Mouse (Mus musculus) frontal cortex, postnatal 10 days (tissue): ENCODE results near the gene Crb1.
"Not testable (repeated sequence)": the region's sequence is repeated elsewhere in the genome, so short reads cannot be mapped to it uniquely, and the experiment has no call there.

Experiments
- DNase-seq, 2 experiments: peaks; one replicate each; pipeline ENCODE4 v3.0.0; 2022; ENCODE audit warnings: low spot score in 2 of 2, mixed read lengths in 1 of 2

Crb1 gene

DNA sequence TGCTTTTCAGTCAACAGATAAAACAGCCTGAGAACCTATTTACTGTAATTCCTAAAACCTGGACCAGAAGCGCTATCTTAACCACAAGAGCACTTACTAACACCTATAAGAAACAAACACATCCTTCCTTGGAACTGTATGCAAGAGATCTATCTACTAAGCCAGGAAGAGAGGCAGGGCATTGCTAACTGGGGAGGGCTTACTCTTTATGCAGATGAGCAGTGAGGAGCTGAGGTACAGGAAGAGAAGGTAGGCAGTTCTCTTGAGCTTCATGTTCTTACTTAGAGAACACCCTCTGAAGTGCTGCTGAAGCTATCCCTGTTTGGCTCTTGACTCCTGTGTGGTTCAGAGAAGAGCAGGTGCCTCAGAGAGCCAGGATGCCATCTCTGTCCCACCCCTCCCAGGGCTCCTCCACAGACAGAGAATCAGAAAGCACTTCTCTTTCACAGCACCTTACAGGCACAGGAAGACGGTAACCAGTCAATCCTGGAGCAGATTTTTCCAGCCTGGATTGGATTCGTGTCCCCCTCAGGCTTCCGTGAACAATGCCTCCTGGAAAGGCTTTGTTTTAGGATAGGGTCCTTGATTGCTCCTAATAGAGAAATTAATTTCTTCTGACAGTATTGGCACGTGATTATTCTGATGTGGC is at the start of gene Crb1:
TSS of gene Crb1 (minus strand) at position 463 of the 649 bp plus-strand sequence.
- no peak for DNase-seq

DNA sequence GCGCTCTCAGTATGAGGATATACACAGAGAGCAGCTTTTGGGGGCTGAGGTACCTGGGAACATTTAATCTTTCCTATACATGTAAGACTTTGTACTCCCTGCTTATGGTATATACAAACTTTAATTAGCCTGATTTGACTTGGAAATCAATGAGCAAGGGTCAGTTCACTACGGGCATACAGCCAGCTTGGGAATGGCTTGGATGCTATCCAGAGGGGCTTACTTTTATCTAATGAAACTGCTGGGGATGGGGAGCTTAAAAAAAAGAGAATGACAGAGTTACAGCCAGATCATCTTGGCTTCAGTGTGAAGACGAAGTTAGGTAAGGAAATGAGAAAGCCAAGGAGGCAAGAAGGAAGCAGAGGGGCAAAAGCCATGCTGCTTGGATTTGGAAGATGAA is 48.1 kb upstream of the Crb1 start:
- no peak for DNase-seq

DNA sequence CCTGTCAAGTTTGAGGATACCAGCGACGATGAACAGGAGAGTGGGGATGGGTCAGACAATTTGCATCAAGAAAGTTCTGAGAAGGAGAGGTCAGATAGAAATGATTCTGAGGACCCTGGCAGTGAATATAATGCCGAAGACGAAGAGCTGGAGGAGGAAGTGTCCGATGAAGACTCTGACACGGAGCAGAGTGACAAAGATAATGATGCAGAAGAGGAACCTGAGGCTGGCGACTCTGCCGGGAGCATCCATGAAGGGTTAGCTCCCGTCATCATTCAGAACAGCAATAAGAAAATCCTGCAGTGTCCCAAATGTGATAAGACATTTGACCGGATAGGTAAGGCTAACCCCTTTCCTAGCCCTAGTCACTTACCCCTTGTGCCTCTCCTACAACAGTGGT is 47.0 kb upstream of the Crb1 start:
- no peak for DNase-seq

DNA sequence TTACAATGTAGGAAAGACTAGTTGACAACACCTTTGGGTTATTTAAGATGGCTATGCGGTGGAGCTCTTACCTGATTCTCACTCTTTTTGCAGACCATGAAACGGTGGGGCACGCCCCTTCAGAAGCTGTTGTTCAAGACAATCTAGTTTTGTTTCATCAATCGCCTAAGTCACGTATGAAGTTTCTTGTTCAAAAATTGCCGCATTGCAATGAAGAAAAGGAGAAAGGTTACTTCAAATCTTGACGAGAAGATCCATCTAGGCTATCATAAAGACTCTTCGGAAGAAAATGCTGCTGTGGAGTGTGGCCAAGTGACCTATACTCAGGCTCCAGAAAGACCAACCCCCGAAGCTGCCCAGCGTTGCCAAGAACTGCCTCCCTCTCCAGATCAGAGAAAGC is 46.0 kb upstream of the Crb1 start:
- DNase-seq, result no peak

DNA sequence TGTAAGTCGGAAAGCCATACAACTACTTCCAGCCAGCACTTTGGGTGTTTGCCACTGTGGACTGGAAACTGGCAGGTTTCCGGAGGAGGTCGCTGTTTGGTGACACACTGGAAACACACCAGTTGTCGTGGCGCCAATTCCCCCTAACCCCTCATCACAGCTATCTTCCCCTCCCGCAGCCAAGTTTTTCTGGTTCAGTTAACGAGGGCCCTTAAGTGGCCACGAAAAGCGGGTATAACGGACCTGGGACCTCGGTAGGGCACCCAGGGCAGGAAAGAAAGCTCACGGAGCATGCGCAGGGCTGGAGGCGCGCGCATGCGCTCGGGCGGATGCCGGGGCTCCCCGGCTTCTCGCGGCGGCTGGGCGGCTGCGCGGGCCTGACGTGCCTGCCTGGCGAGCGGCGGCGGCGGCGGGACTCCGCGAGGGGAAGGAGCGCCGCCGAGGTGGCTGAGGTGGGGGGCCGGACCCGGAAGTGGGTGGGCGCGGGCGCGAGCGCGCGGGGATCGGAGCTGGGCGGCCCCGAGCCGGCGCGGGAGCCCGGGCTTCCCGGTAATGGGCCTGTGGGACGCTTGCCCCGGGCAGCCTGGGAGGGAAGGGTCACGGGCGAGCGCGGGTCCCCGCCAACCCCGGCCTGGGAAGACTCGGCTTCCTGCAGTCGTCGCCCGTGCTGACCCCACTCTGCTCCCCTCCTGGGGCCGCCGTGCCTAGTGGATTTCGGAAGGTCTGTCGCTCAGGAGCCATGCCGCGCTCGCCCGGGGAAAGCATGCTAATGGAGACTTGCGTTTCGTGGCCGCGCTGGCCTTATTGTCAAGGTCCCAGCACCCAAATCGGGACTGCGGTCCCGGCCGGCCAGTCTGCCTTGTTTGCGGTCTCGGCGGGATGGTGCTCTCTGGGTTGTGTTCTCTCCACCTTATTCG is 45.2 kb upstream of the Crb1 start, which contains the start of gene Zbtb41:
TSS of gene Zbtb41 (plus strand) at position 414 of the 917 bp plus-strand sequence.
- peak; percentile 76 to 89 for DNase-seq

DNA sequence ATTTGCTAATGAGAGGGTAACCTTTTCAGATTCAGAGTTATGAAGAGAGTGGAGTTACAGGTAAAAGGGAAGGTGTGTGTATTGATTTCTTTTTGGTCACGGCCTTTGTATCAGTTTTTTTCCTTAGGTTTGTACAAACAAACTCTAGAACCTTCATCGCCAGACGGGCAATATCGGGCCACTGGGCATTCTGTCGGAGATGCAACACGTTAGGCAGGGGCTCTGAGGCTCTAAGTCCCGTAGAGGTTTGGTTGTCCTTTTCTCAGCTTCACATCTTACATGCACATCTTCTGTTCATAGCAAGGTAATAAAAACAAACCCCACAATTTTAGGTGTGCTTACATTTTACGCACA is 44.6 kb upstream of the Crb1 start:
- no peak for DNase-seq

DNA sequence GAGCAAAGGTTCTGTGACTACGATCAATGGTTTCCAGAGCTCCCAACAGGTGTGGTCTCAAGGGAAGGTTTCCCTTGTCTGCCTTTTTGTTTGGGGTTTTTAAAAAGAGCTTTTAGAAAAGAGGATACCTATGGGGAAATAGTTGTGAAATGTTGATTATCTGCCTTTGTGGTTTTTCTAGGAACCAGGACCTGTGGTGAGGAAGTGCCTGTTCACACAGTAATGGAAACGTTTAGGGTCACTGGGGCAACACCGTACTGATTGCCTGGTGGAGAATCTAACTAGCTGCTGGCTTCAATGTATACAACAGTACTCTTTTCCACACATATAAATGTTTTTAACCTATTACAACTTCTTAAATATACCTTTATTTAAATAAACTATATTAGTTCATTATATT is 36.6 kb upstream of the Crb1 start:
- DNase-seq, result no peak

DNA sequence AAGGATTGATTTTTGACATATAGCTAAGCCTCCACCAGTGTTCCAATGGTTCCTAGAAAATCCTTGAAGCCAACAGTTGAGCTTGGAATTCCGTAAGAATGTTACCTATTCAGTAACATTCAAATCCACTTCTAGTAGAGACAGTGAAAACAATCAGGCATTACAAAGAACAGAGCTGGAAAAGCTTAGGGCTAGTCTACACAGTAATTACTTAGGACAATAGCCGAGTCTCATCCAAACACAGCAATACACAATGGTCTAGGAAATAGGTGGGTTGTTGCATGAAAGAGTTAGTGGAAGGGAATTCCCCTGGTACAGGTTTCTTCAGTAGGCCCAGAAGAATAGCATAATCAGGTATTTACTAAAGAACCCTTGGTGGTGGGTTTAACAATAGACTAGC is 35.5 kb upstream of the Crb1 start:
- DNase-seq, result not testable (repeated sequence)

DNA sequence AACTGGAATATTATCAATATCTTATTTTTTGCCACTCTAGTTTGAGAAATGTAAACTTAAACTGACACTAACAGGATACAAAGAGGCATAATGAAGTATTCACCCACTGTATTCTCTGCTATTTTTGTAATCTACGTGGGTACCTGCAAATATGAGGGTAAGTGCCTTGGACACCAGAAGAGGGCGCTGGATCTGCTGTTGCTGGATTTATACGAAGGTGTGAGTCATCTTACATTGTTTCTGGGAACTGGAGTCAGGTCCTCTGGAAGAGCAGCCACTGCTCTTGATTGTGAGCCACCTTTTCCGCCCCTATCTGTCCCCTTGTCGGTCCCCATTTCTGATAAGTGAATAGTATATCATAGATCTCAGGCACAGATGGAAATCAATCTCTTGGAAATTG is 30.8 kb upstream of the Crb1 start:
- DNase-seq, result no peak

DNA sequence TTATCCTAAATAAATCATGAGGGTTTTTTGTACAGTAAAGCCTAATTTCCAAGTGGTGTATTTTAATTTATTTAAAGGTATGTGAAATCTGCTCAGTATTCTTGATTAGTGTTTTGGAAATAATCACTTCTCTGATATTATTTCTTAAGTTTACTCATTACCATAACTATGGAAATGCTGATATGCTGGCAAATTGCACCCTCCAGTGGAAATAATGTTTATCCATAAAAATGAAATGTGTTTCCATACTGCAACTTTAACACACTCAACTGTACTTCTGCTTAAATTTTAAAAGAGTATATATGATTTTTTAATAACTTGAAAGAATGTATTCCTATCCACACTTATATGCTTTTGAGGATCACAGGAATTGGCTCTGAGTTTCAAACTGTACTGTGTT is 28.9 kb upstream of the Crb1 start:
- no peak for DNase-seq

DNA sequence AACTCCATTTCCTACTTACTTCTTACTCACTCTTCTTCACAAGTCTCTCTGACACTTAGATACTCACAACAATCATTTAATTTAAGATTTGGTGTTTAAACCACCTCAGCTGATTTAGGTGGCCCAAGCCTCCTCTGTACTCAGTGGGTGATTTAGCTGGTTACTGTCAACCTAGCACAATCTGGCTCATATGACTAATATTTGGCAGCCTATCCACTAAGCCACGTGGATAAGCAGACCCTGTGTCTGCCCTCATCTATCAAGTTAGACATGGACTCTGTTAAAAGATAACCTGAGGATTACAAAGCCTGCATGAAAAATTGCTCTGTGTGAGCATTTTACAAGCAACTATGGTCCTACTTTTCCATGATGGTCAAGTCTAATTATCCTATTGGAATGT is 19.7 kb upstream of the Crb1 start:
- DNase-seq, result no peak

DNA sequence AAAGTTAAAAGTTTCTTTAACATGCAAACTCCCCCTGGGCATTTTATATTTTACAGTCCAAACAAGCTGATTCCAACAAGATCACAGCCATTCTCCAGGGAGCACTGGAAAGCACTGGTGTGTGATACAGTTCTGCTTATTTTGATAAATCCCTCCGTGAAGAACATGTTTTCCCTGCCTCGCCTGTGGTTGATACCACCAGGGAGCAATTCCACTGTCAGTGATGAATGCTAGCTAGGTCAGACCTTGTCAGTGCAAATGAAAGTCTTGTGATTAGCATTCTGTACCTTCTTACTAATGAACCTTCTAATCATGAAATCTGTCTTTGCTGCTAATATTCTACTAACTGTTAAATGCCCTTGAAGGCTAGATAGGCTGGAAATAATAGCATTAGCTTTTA is 14.8 kb upstream of the Crb1 start:
- DNase-seq, result no peak

DNA sequence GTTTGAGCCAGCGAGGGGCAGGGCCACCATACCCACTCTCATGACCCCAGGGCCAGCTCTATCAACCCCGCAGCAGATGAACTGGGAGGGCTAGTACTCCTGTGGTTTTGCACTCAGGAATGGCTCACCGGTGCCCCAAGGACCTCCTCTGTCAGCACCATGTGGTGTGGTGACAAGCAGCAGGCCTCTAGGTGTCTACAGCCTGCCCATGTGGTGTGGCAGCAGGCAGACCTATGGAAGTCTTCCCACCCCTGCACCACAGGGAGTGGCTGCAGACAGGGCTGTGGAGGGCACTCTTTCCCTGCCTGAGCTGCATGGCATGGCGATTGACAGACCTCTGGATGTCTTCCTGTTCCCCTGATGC is 2.7 kb upstream of the Crb1 start:
- DNase-seq, result no peak

DNA sequence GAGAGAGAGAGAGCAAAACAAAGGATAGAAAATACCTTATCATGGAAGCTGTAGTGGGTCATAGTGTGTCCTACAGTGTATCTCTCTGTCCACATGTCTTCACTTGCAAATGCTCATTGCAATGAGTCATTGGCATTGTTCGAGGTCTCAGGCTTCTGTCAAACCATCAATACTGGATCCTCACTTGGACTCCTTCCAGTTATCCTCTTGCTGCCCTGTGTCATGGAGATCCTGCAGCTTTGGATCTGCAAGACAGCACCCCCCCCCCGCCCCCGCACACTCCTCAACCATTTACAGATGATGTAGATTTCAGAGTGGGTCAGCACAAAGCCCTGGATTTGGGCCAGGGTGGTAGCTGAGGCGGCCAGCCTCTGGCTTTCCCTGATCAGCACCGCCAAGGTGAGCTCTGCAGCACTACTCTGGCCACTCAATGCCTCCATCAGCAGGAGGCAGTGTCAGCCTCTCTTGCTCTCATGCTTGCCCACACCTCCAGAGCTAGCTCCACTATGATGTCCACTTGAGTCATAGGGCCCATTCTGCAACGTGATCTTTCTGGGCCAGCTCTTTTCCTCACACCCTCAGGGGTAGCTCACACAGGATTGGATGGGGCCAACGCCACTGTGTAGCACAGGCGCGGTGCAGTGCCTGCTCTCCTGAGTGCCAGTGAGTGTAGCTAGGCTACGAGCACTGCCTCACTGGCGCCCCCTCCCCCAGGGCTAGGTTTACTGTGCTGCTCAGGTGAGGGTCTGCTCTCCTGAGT is 2.1 kb upstream of the Crb1 start:
- no peak for DNase-seq

DNA sequence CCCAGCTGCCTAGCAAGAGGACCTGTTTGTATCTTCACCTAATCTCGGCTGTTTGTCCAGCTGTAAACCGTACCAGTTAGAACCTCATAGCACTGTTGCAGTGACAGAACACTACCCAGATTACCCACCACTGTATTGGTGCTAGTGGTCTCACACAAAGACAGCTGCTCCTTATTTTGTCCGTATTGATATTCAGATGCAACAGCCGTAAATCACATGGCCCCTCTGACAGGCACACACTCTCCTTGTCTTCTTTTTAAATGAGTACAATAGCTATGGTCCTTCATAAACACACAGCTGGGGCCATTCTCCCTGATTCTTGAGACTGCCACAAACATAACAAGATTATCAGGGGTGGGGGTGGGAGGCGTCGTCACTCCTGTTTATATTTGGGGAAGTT is 1.0 kb downstream of the Crb1 start:
- no peak for DNase-seq

DNA sequence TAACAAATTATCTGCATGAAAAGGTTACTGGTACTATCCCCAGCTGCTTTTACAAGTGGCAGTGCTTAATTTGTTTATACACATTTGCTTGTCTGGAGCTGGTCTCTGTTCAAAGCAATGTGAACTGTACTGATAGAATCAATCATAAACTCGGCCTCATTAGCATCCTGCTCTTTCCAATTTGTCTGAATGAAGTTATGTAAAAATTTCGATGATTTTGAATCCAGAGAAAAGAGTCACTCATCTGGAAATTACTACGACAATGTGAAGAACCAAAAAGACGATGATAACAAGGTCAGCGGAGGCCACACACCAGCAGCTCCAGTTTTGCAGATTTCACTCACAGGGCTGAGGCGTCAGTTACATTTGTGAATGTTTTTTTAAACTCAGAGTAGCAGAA is 5.6 kb downstream of the Crb1 start:
- DNase-seq, result no peak

DNA sequence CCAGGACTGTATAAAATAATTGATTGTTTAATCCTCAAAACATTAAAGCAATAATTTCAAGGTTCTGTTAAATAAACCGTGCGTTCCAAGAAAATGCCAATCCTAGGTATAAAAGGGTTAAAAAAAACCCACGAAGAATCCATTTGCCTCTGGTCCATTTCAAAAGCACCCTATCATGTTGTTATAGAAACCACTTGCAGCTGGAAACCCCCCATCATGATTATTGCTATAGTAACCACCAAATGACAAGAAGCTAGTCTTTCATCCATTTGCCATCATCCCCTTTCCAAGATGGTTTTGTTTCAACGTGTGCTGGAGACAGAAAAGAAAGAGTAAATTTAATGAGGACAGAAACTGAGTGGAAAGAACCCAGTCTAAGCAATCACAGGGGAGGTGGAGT is 28.3 kb downstream of the Crb1 start:
- no peak for DNase-seq

DNA sequence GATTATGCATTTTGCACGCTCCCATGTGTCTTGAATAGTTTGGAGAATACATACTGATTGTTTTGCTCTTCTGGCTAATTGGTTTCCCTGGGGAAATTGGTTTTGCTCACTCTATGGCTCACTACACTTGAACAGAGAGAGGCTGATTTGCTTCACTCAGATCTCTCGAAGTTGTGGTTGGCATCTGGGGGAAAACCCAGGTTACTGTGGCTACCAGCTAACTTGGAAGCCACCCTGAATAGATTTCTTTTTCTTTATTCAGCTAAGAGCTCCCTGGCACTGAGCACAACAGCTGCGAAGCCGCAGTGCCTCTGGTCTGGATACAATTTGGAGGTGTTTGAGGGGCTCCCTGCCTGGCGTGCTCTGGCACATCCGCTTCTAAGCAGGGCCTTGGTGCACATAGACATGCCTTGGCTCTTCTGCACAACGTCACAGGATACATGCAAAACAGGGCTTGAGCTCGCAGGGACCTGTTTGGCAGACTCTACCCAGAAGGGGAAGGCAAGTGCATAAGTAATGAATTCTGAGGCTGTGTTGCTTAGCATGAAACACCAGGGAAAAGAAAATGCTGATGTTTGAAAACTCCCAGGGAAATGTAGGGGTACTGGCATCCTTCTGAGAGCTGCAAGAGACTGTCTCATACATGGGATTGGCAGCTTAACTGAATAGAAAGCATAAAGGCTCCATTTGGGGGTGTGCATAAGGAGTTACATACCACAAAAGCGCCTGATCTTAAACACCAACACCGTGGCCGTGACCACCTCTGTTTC is 30.1 kb downstream of the Crb1 start:
- peak; percentile 31 to 54 for DNase-seq

DNA sequence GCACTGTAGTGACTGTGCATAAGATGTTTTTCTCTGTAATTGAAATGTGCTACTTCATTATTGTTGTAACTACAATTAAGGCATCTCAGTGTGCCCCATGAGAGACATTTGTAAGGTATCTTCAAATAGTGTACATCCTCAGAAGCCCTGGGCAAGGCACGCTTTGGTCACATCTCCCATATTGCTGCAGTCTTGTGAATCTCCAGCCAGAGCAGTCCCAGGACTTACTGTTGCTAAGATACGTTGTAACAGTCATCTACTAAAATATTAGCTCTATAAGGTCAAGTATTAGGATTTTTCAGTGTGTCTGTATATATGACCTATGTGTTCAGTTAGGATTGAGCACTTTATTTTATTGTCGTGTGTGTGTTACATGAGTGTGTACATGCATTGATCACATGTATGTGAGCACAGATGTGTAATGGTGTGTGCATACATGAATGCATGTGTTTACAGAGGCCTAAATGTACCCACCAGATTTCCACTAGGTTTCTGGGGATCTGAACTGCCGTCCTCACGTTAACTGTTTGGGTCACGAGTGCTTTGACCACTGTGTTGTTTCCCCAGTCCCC is 30.8 kb downstream of the Crb1 start:
- DNase-seq, result no peak

DNA sequence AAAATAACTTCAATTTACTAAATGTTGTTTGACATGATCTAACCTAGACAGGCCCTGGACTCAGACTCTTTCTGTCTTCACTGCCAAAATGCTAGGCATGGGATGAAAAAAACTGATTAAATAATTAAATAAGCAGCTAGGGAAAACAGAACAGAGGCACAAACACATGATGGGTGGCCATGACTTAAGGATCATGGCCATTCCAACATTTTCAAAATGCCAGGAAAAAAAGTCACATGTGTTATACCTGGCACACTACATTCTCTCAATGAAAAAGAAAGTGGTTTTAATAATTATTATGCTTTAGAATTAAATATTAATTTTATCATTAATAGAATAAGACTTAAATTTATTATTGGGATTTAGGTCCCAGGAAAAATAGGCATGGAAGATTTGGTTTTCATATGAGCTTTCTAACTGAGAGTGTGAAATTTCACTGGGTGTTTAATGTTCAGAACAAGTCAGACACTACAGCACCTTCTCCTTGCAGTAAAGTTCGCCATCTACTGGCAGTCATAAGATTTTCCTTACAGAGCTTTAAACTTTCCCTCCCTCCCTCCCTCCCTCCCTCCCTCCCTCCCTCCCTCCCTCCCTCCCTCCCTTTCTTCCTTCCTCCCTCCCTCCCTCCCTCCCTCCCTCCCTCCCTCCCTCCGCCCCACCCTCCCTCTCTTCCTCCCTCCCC is 36.6 kb downstream of the Crb1 start:
- DNase-seq, result no peak

DNA sequence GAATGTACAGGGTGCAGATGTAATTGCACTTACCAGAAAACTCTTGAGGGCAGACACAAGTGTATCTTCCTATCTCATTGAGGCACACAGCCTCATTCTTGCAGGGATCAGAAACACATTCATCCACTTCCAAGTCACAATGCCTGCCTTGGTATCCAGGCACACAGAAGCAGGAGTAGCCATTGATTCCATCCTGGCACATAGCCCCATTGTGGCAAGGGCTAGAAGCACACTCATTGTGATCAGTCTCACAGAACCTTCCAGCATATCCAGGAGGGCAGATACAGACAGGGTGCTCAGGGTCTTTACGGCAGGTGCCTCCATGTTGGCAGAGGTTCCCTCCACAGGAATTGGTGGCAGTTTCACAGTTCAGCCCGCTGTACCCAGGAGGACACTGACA is 39.9 kb downstream of the Crb1 start:
- DNase-seq, result no peak
